Mouse (Mus musculus): ENCODE measurements around the gene Nop10. TPM values are rescaled to one million over a fixed set of nuclear protein-coding genes. Genes with fewer than 3 reads are reported as not detected.

Nop10 gene
- total RNA-seq, 2 experiments from 2014 or later: 61.9 to 80.6 TPM

Other genes starting within 250 kb of the Nop10 start
- gene Olfr1310, start 249.2 kb upstream of the Nop10 start, total RNA-seq (2021): not detected
- not detected for gene Olfr1311, start 237.5 kb upstream of the Nop10 start, total RNA-seq (2021)
- gene Olfr1312, start 211.7 kb upstream of the Nop10 start, total RNA-seq (2021): not detected
- gene Olfr1313, start 184.1 kb upstream of the Nop10 start, total RNA-seq (2021): not detected
- gene Olfr1314, start 165.1 kb upstream of the Nop10 start, total RNA-seq (2021): not detected
- gene Olfr1315-ps1, start 146.5 kb upstream of the Nop10 start, total RNA-seq (2021): not detected
- gene Olfr1316, start 126.9 kb upstream of the Nop10 start, total RNA-seq (2021): not detected
- gene Olfr1317, start 121.6 kb upstream of the Nop10 start, total RNA-seq (2021): not detected
- gene Olfr1318, start 107.7 kb upstream of the Nop10 start, total RNA-seq (2021): not detected
- gene Lpcat4, start 22.5 kb upstream of the Nop10 start, total RNA-seq (2021): 10 to 100 TPM; 59.7 to 62.4 TPM
- gene Nutm1, start 2.6 kb upstream of the Nop10 start, total RNA-seq (2021): not detected
- 10 to 100 TPM; 81.2 to 83.7 TPM for gene Slc12a6, start 3.9 kb downstream of the Nop10 start, total RNA-seq (2021)
- gene Gm21985, start 4.4 kb downstream of the Nop10 start, total RNA-seq (2021): 1 to 10 TPM; 1.0 to 1.3 TPM
- 100 to 1,000 TPM; 146 to 165 TPM for gene Emc4, start 106.1 kb downstream of the Nop10 start, total RNA-seq (2021)
- 10 to 100 TPM; 14.9 to 15.2 TPM for gene Katnbl1, start 117.3 kb downstream of the Nop10 start, total RNA-seq (2021)
- 10 to 100 TPM; 32.8 to 33.3 TPM for gene Emc7, start 193.1 kb downstream of the Nop10 start, total RNA-seq (2021)
- gene Chrm5, start 218.8 kb downstream of the Nop10 start, total RNA-seq (2021): 10 to 100 TPM; 15.3 to 15.8 TPM
- gene Aven, start 231.0 kb downstream of the Nop10 start, total RNA-seq (2021): 10 to 100 TPM in 1 of 2 experiments, 1 to 10 TPM in 1; 8.9 to 10.1 TPM